Mouse (Mus musculus): ENCODE data around the gene Vax1. TPM values are rescaled to one million over a fixed set of nuclear protein-coding genes. Genes with fewer than 3 reads are reported as not detected.

Gene Vax1
- polyA plus RNA-seq, 1 experiment from 2014 or later, result not detected

DNA sequence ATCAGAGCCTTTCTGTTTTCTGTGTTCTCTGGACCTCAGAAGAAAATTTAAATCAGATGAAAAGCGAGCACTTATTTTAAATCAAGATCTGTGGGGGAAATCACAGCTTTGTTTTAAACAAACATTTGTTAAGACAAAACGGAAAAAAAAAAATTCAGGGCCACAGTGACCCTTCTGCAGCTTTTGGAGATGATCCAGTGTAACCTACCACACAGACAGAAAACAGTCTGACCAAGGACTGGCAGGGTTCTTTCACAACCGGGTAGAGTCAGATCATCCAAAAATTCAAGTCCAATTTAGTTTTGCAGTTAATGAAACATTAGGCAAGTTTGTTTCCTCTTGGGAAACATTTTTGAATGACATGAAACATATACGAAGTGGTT is 21.3 kb upstream of the Vax1 start:
- Histone ChIP-seq H3K9ac (no peak overlapping the region), H3K4me3 (no peak overlapping the region), H3K27ac (replicated peaks) (no peak overlapping the region), H3K36me3 (no peaks in the 10 kb centered on the region), H3K9me3 (no peaks in the 10 kb centered on the region), H3K4me2 (no peak overlapping the region), H3K27me3 (peaks cover 96% of the 10 kb centered on the region), H3K4me1 (replicated peaks) (peaks cover 7% of the 10 kb centered on the region; the same call in 1 of the 2 replicates)
- WGBS, result 7% methylated on average over 4 of the region's 4 CpGs
- no peak for ATAC-seq (ENCODE audit: low read depth)

- Histone ChIP-seq H3K4me3 (no peak overlapping the region), H3K4me1 (replicated peaks) (peaks cover 7% of the 10 kb centered on the region; the same call in 1 of the 2 replicates), H3K27me3 (peaks cover 96% of the 10 kb centered on the region), H3K36me3 (no peaks in the 10 kb centered on the region), H3K27ac (replicated peaks) (no peak overlapping the region), H3K4me2 (no peak overlapping the region), H3K9ac (no peak overlapping the region), H3K9me3 (no peaks in the 10 kb centered on the region)
- ATAC-seq (ENCODE audit: low read depth), result no peak
- WGBS, result under 1% methylated on average over 8 of the region's 8 CpGs
Measured at GRCm38 (mm10) chr19:59190431-59191122, 20.7 kb upstream of the Vax1 start.

- H3K27me3 ChIP-seq, result peaks cover 93% of the 10 kb centered on the region
- H3K9ac ChIP-seq, result no peak overlapping the region
- ATAC-seq (ENCODE audit: low read depth), result no peak
- H3K4me2 ChIP-seq, result no peak overlapping the region
- H3K9me3 ChIP-seq, result no peaks in the 10 kb centered on the region
- H3K4me3 ChIP-seq, result no peak overlapping the region
- H3K27ac ChIP-seq (replicated peaks), result no peak overlapping the region
- 8% methylated on average over 4 of the region's 4 CpGs for WGBS
- H3K4me1 ChIP-seq (replicated peaks), result peaks cover 3% of the 10 kb centered on the region; the same call in 1 of the 2 replicates
- no peaks in the 10 kb centered on the region for H3K36me3 ChIP-seq
Measured at GRCm38 (mm10) chr19:59188981-59189380, 19.1 kb upstream of the Vax1 start.

DNA sequence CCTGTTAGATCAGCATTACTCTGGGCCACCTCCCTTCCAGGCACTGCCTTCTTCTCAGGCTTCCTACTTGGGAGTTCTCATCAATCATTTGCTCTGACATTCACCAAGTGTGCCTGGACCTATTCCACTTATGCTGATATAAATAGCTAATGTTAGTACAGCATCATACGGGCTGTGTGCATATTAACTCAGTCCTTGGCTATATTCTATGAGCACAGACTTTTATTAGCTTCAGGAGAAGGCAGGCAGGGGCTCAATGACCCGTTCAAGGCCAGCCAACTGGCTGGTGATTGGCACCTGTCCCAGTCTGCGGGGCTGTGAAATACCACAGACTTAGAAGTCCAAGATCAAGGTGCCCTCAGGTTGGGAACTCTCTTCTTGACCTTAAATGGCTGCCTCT is 14.1 kb upstream of the Vax1 start:
- peaks cover 90% of the 10 kb centered on the region for H3K27me3 ChIP-seq
- no peaks in the 10 kb centered on the region for H3K9me3 ChIP-seq
- H3K4me2 ChIP-seq, result no peak overlapping the region
- H3K4me3 ChIP-seq, result no peak overlapping the region
- H3K9ac ChIP-seq, result no peak overlapping the region
- H3K27ac ChIP-seq (replicated peaks), result no peak overlapping the region
- H3K36me3 ChIP-seq, result no peaks in the 10 kb centered on the region
- 46% methylated on average over 3 of the region's 3 CpGs for WGBS
- no peak for ATAC-seq (ENCODE audit: low read depth)
- H3K4me1 ChIP-seq (replicated peaks), result no peaks in the 10 kb centered on the region

DNA sequence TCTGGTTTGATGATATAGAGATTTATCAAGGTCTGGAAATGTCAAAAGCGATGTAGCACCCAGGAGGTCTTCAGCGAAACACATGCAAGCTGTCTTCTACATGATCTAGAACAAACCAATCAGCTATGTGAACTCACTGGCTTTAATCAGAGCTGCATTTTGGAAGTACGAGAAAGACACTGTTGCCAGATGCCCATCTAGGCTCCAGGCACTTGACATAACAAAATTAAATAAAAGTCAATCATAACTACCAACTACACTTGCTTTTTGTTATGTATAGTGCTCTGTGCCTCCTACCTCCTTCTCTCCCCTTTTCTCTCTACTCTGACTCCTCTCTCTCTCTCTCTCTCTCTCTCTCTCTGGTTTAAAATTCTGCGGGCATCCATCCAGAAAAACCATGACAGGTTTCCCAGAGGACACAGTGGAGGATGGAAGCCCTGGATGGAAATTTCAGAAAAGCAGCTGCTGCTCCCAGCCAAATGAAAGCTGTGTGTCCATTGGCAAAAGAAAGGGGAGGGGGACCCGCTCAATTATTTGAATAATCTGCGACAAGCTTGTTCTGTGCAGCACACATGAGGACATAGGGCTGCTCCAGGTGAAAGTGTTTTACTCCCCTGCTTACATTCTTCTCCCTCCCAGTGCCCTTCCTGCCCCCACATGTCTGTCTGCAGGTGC is 3.6 kb upstream of the Vax1 start:
- Histone ChIP-seq H3K4me1 (replicated peaks) (peaks cover 23% of the 10 kb centered on the region), H3K36me3 (no peaks in the 10 kb centered on the region), H3K9me3 (no peaks in the 10 kb centered on the region), H3K4me3 (no peak overlapping the region), H3K9ac (no peak overlapping the region), H3K4me2 (no peak overlapping the region), H3K27ac (replicated peaks) (no peak overlapping the region), H3K27me3 (peaks cover 100% of the 10 kb centered on the region)
- ATAC-seq (ENCODE audit: low read depth), result no peak
- 8% methylated on average over 6 of the region's 6 CpGs for WGBS

DNA sequence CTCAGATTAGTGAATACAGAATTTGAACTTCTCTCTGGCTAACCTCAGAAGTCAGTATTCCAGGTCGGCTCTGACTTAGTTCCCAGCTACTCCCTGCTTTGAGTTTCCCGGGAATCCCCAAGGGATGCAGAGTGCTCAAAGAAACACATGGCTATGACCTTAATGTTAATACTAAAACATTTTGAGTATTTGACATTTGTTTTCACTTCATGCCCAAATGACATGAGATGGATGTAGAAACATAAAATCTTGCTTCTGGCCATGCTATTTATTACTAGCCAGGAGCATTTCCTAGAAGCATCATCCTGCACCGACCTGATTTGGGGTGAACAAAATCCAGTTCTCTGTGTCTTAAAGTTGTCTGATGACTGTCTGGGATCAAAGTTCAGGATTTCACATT is 2.9 kb upstream of the Vax1 start:
- no peak overlapping the region for H3K4me2 ChIP-seq
- no peaks in the 10 kb centered on the region for H3K9me3 ChIP-seq
- H3K27me3 ChIP-seq, result peaks cover 100% of the 10 kb centered on the region
- peaks cover 23% of the 10 kb centered on the region for H3K4me1 ChIP-seq (replicated peaks)
- no peak overlapping the region for H3K27ac ChIP-seq (replicated peaks)
- WGBS, result 3% methylated on average over 3 of the region's 3 CpGs
- H3K4me3 ChIP-seq, result no peak overlapping the region
- no peak overlapping the region for H3K9ac ChIP-seq
- no peaks in the 10 kb centered on the region for H3K36me3 ChIP-seq
- ATAC-seq (ENCODE audit: low read depth), result no peak

GRCm38 (mm10) chr19:59171871-59172245 is 2.0 kb upstream of the Vax1 start:
- Histone ChIP-seq H3K9me3 (no peaks in the 10 kb centered on the region), H3K9ac (no peak overlapping the region), H3K27ac (replicated peaks) (no peak overlapping the region), H3K4me3 (no peak overlapping the region), H3K4me1 (replicated peaks) (peaks cover 24% of the 10 kb centered on the region), H3K4me2 (no peak overlapping the region), H3K27me3 (peaks cover 100% of the 10 kb centered on the region), H3K36me3 (no peaks in the 10 kb centered on the region)
- WGBS, result 0% methylated on average over 19 of the region's 19 CpGs
- ATAC-seq (ENCODE audit: low read depth), result no peak

- ATAC-seq (ENCODE audit: low read depth), result no peak
- Histone ChIP-seq H3K27ac (replicated peaks) (no peak overlapping the region), H3K27me3 (peaks cover 100% of the 10 kb centered on the region), H3K4me1 (replicated peaks) (peaks cover 30% of the 10 kb centered on the region), H3K9ac (no peak overlapping the region), H3K4me2 (no peak overlapping the region), H3K4me3 (no peak overlapping the region), H3K36me3 (no peaks in the 10 kb centered on the region), H3K9me3 (no peaks in the 10 kb centered on the region)
- WGBS, result under 1% methylated on average over 37 of the region's 38 CpGs
Measured at GRCm38 (mm10) chr19:59171151-59171870, 1.5 kb upstream of the Vax1 start.

DNA sequence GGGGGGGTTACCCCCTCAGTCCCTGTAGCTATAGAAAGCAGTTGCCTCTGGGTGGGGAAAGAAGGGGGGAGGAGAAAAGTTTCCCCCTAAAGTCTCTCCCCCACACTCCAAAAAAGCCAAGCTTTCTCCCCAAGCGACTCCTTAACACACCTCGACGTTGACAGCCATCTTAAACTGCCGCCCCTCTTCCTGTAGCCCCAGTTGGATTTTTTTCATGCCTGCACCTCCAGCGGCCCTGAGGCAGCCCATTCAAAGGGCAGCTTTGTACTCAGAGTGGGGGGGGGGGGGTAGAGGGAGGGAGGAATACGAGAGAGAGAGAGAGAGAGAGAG is 875 bp upstream of the Vax1 start:
- ATAC-seq (ENCODE audit: low read depth), result no peak
- H3K9me3 ChIP-seq, result no peaks in the 10 kb centered on the region
- no peak overlapping the region for H3K9ac ChIP-seq
- no peak overlapping the region for H3K4me3 ChIP-seq
- H3K36me3 ChIP-seq, result no peaks in the 10 kb centered on the region
- 5% methylated on average over 6 of the region's 6 CpGs for WGBS
- peaks cover 100% of the 10 kb centered on the region for H3K27me3 ChIP-seq
- no peak overlapping the region for H3K4me2 ChIP-seq
- no peak overlapping the region for H3K27ac ChIP-seq (replicated peaks)
- H3K4me1 ChIP-seq (replicated peaks), result peaks cover 34% of the 10 kb centered on the region

GRCm38 (mm10) chr19:59169143-59169935 is 517 bp downstream of the Vax1 start:
- under 1% methylated on average over 65 of the region's 65 CpGs for WGBS
- H3K36me3 ChIP-seq, result no peaks in the 10 kb centered on the region
- peak overlapping the region; percentile 32 for H3K4me2 ChIP-seq
- peaks cover 100% of the 10 kb centered on the region for H3K27me3 ChIP-seq
- H3K4me1 ChIP-seq (replicated peaks), result peaks cover 34% of the 10 kb centered on the region
- no peak overlapping the region for H3K9ac ChIP-seq
- no peak for ATAC-seq (ENCODE audit: low read depth)
- no peaks in the 10 kb centered on the region for H3K9me3 ChIP-seq
- 0 out of 2 replicates have a peak overlapping the region, but pooled peaks have one; percentile 7 for H3K4me3 ChIP-seq
- H3K27ac ChIP-seq (replicated peaks), result no peak overlapping the region

- H3K9me3 ChIP-seq, result no peaks in the 10 kb centered on the region
- ATAC-seq (ENCODE audit: low read depth), result no peak
- peaks cover 34% of the 10 kb centered on the region for H3K4me1 ChIP-seq (replicated peaks)
- no peak overlapping the region for H3K27ac ChIP-seq (replicated peaks)
- H3K27me3 ChIP-seq, result peaks cover 100% of the 10 kb centered on the region
- no peaks in the 10 kb centered on the region for H3K36me3 ChIP-seq
- no peak overlapping the region for H3K4me3 ChIP-seq
- H3K4me2 ChIP-seq, result no peak overlapping the region
- WGBS, result 3% methylated on average over 17 of the region's 17 CpGs
- H3K9ac ChIP-seq, result no peak overlapping the region
Measured at GRCm38 (mm10) chr19:59168386-59168905, 1.4 kb downstream of the Vax1 start.

DNA sequence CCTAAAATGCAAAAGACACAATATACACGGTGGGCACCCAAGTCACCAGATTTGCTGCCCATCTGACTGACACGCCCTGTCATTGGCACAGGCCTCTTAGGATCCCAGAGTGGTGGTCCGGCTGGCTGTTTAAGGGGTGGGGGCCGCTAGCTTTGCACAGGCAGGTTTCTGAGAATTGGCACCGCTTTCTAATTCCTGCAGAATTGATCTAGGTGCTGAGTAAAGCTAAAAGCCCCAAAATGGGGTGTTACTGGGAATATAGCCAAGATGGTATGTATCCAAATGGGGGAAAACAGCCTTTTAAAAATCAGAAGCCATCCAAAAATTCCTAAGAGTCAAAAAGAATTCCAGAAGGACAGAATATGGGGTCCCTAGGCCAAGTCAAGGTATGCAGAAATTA is 2.0 kb downstream of the Vax1 start:
- H3K4me2 ChIP-seq, result no peak overlapping the region
- 9% methylated on average over 5 of the region's 5 CpGs for WGBS
- H3K36me3 ChIP-seq, result no peaks in the 10 kb centered on the region
- no peak overlapping the region for H3K4me3 ChIP-seq
- ATAC-seq (ENCODE audit: low read depth), result no peak
- H3K27me3 ChIP-seq, result peaks cover 100% of the 10 kb centered on the region
- no peaks in the 10 kb centered on the region for H3K9me3 ChIP-seq
- no peak overlapping the region for H3K9ac ChIP-seq
- peaks cover 34% of the 10 kb centered on the region for H3K4me1 ChIP-seq (replicated peaks)
- H3K27ac ChIP-seq (replicated peaks), result no peak overlapping the region
